Mouse (Mus musculus) lung, adult 2 months (tissue): ENCODE data around the gene Impg1. TPM values are rescaled to one million over a fixed set of nuclear protein-coding genes. Genes with fewer than 3 reads are reported as not detected.

Experiments used
- DNase-seq: peaks from one replicate; pipeline ENCODE4 v3.0.0; 2022
- H3K4me1 ChIP-seq: fragments of 200-500 bp; 2 replicates; pipeline ENCODE4 v1.6.1; 2011; ENCODE audit warnings: low read length; ENCODE audit not compliant: control insufficient read depth, insufficient read depth
- H3K4me3 ChIP-seq: fragments of 200-500 bp; replicated peaks from 2 replicates; pipeline ENCODE3; 2011; ENCODE audit warnings: low read depth, mild to moderate bottlenecking, control low read depth, low read length; ENCODE audit errors: extremely low read depth
- CTCF ChIP-seq: fragments of 200-500 bp; IDR thresholded peaks from 2 replicates; pipeline ENCODE4 v1.5.1; 2011; ENCODE audit warnings: mild to moderate bottlenecking, low read length, control low read depth; ENCODE audit not compliant: insufficient read depth
- POLR2A ChIP-seq: fragments of 200-500 bp; IDR thresholded peaks from 2 replicates; pipeline ENCODE4 v1.6.1; 2011; ENCODE audit warnings: low read depth, mild to moderate bottlenecking, control low read depth, low read length, borderline replicate concordance; ENCODE audit errors: extremely low read depth
- WGBS: fragments of 180-500 bp; shearing (Covaris S2); methylation state at CpG from one replicate; pipeline ENCODE4 v1.1.7; 2018; 5-methylcytosine and 5-hydroxymethylcytosine counted together
- polyA plus RNA-seq: library from polyadenylated mRNA; depleted of rRNA; stranded (reverse); fragments of >200 nt; gene quantifications from 2 replicates; pipeline ENCODE4 v1.2.3, GENCODE M21; 2012

Gene Impg1
- polyA plus RNA-seq, 1 experiment: not detected

DNA sequence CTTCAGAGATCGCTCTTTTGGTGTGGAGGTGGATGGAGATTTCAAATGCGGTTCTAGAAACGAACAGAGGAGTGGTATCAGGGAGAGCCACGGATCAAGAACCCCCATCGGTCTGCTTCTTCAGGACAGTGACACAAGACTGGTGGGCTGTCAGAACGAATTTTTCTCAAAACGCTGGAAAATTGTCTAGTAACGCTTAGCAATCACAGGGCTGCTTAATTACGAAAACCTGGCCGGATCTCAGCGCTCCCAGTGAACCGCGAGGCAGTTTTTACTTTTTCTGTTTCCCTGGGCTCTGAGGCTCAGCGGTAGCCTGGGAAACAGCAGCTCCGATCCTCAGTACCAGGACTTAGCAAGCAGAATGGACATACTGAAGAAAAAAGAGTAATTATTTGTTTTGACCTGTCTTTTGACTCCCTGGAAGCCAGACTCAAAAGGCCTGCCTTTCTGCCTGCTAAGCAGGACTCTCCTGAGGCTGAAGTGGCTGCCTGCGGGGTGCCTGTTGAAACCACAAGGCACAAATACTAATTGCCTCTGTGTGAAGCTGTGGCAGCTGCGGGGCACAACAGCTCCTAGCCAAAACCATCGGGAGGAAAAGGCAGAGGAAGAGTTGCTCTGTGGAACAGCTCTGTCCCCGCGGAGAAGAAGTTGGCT, 113.5 kb downstream of the Impg1 start:
- Histone ChIP-seq H3K4me1 (no peaks in the 10 kb centered on the region), H3K4me3 (no peak overlapping the region)
- 33% methylated on average over 20 of the region's 20 CpGs for WGBS
- no peak for TF ChIP-seq CTCF
- TF ChIP-seq POLR2A: no peak
- DNase-seq: no peak

DNA sequence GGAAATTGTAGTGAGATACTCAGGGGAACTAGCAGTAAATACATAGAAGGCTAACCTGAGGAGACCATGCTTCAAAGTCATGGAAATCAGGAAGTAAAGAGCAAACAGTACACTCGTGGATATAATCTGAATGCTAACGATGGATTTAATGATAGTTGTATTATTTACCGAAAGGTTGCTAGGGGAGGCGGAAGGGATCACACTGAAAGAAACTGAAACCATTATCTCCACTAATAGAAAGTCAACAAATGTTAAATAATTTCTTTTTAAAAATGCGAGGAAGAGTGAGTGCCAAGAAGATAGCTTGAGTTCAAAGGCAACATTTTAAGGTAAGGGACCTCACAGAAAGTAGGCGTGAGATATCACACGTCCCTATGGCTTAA, 114.0 kb downstream of the Impg1 start:
- no peak for TF ChIP-seq CTCF
- no peak for TF ChIP-seq POLR2A
- no peak for DNase-seq
- Histone ChIP-seq H3K4me1 (no peaks in the 10 kb centered on the region), H3K4me3 (no peak overlapping the region)
- WGBS: 45% methylated on average over 7 of the region's 7 CpGs

GRCm38 (mm10) chr9:80344451-80345000, 120.8 kb downstream of the Impg1 start:
- H3K4me3 ChIP-seq: no peak overlapping the region
- WGBS: 68% methylated on average over 6 of the region's 6 CpGs
- no peak for DNase-seq
- no peaks in the 10 kb centered on the region for H3K4me1 ChIP-seq
- no peak for TF ChIP-seq POLR2A
- TF ChIP-seq CTCF: no peak

- TF ChIP-seq CTCF (no peak), POLR2A (no peak)
- WGBS: 78% methylated on average over 6 of the region's 6 CpGs
- DNase-seq: no peak
- no peak overlapping the region for H3K4me3 ChIP-seq
- no peaks in the 10 kb centered on the region for H3K4me1 ChIP-seq
Measured at GRCm38 (mm10) chr9:80342520-80342919, 122.8 kb downstream of the Impg1 start.

- no peak for DNase-seq
- Histone ChIP-seq H3K4me1 (no peaks in the 10 kb centered on the region), H3K4me3 (no peak overlapping the region)
- 96% methylated on average over 16 of the region's 16 CpGs for WGBS
- TF ChIP-seq POLR2A (no peak), CTCF (no peak)
Measured at GRCm38 (mm10) chr9:80341756-80342155, 123.5 kb downstream of the Impg1 start.

DNA sequence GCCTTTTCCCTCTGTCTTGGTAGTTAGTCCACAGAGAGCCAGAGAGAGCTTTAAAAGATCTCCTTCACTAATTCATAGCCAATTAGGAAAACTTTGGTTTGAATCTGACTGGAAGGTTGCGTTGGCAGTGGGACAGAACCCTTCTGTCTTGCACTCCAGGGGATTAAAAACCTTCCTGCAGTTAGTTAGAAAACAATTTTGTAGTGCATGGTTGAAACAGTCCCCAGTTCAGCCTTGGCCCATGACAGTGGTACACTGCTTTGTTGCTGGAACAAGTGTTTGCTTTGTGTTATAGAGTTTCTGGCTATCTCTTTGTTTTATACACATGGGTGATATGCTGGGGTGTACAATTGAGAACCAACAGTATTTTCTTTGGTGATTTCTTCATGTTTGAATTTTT, 124.4 kb downstream of the Impg1 start:
- DNase-seq: no peak
- TF ChIP-seq CTCF: no peak
- TF ChIP-seq POLR2A: no peak
- 85% methylated on average over 1 of the region's 1 CpGs for WGBS
- Histone ChIP-seq H3K4me1 (no peaks in the 10 kb centered on the region), H3K4me3 (no peak overlapping the region)

DNA sequence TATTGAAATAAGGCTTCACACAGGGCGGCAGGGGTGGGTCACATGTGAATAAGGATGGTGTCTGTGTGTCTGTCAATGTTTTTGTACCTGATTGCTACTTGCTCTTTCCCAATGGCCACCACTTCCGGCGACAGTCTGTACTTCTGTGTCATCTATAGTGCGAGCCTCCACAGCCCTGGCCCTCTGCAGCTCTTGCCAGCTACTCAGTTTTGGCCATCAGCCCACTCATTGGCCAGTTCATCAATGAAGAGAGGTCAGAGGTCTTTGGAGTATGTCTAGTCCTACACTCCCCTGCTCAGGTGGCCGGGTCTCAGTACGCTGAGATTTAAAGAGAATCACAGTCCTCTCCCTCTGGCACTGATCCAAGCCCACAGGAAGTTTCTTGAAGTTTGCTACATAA, 127.3 kb downstream of the Impg1 start:
- WGBS: 76% methylated on average over 6 of the region's 6 CpGs
- no peak for DNase-seq
- H3K4me3 ChIP-seq: no peak overlapping the region
- no peaks in the 10 kb centered on the region for H3K4me1 ChIP-seq
- TF ChIP-seq CTCF (no peak), POLR2A (no peak)

- TF ChIP-seq CTCF (no peak), POLR2A (no peak)
- 78% methylated on average over 13 of the region's 13 CpGs for WGBS
- no peak overlapping the region for H3K4me3 ChIP-seq
- H3K4me1 ChIP-seq: 0 out of 2 replicates have a peak, but pooled peaks cover 2% of the 10 kb centered on the region
- no peak for DNase-seq
Measured at GRCm38 (mm10) chr9:80335660-80336357, 129.5 kb downstream of the Impg1 start.

GRCm38 (mm10) chr9:80333998-80334605, 131.2 kb downstream of the Impg1 start:
- no peak for TF ChIP-seq CTCF
- no peak for TF ChIP-seq POLR2A
- DNase-seq: no peak
- 0 out of 2 replicates have a peak, but pooled peaks cover 2% of the 10 kb centered on the region for H3K4me1 ChIP-seq
- WGBS: 56% methylated on average over 14 of the region's 14 CpGs
- no peak overlapping the region for H3K4me3 ChIP-seq
